Comparison of ENCODE assay signal across 25 mouse cellular contexts in the genomic region with DNA sequence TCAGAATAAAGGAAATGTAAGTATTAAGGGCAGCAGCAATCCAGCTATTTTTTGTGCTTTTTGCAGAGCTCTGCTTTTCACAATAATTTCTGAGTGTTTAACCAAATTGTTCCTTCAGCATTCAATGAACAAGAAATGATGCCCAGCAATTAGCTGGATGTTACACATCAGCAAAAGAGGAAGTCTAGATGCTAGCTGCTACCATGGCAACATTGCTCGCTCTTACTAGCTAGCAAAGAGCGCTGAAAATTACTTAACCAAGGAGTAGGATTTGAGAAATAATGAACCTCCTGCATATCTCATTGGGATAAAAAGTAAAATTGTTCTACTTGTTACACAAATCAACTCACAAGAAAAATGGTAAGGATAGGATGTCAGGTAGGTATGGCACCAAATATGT.
DNase-seq lines count a peak whose midpoint lies in the region; ATAC-seq lines count a peak whose summit lies in the region.
"Had no signal": no experiment of that assay in that cellular context is flagged by ENCODE, and none has a peak within 500 bp of the region (broad histone marks: within the 10 kb centered on the region; RNA-seq: fewer than 3 reads in every experiment).

No protein-coding gene starts in this region.

- H3K4me1 ChIP-seq in forebrain, embryonic 15.5 days, result no peaks in the 10 kb centered on the region
- no peaks in the 10 kb centered on the region for H3K4me1 ChIP-seq in forebrain, embryonic 10.5 days
- H3K4me1 ChIP-seq in midbrain, embryonic 15.5 days, result no peaks in the 10 kb centered on the region
- no peaks in the 10 kb centered on the region for H3K4me1 ChIP-seq in midbrain, embryonic 10.5 days
- no peaks in the 10 kb centered on the region for H3K4me1 ChIP-seq in limb, embryonic 10.5 days
- H3K4me1 ChIP-seq: embryonic facial prominence, embryonic 10.5 days; heart, embryonic 15.5 days; limb, embryonic 13.5 days; liver, embryonic 13.5 days; megakaryocyte, embryonic 14.5 days; neural tube, embryonic 12.5 days had no signal

- no peaks in the 10 kb centered on the region for H3K27me3 ChIP-seq in forebrain, embryonic 15.5 days
- H3K27me3 ChIP-seq in forebrain, embryonic 10.5 days (ENCODE audit: poor library complexity, severe bottlenecking), result no peaks in the 10 kb centered on the region
- no peaks in the 10 kb centered on the region for H3K27me3 ChIP-seq in midbrain, embryonic 15.5 days (replicated peaks)
- no peaks in the 10 kb centered on the region for H3K27me3 ChIP-seq in midbrain, embryonic 10.5 days (ENCODE audit: low read depth, poor library complexity, severe bottlenecking)
- H3K27me3 ChIP-seq in limb, embryonic 10.5 days (ENCODE audit: low read depth, poor library complexity, severe bottlenecking), result no peaks in the 10 kb centered on the region
- H3K27me3 ChIP-seq: heart, embryonic 15.5 days; limb, embryonic 13.5 days; liver, embryonic 13.5 days; megakaryocyte, embryonic 14.5 days; neural tube, embryonic 12.5 days had no signal

- H3K27ac ChIP-seq in forebrain, embryonic 15.5 days (replicated peaks), result no peak overlapping the region
- no peak overlapping the region for H3K27ac ChIP-seq in forebrain, embryonic 10.5 days
- H3K27ac ChIP-seq in midbrain, embryonic 15.5 days, result no peak overlapping the region
- H3K27ac ChIP-seq in midbrain, embryonic 10.5 days (replicated peaks), result no peak overlapping the region
- no peak overlapping the region for H3K27ac ChIP-seq in limb, embryonic 10.5 days
- H3K27ac ChIP-seq: embryonic facial prominence, embryonic 10.5 days; heart, embryonic 15.5 days; kidney, postnatal 0 days; limb, embryonic 13.5 days; liver, embryonic 13.5 days; neural tube, embryonic 12.5 days had no signal

- H3K4me3 ChIP-seq in forebrain, embryonic 15.5 days, result no peak overlapping the region
- no peak overlapping the region for H3K4me3 ChIP-seq in forebrain, embryonic 10.5 days
- no peak overlapping the region for H3K4me3 ChIP-seq in midbrain, embryonic 15.5 days
- H3K4me3 ChIP-seq in midbrain, embryonic 10.5 days, result no peak overlapping the region
- H3K4me3 ChIP-seq in limb, embryonic 10.5 days, result no peak overlapping the region
- H3K4me3 ChIP-seq: embryonic facial prominence, embryonic 10.5 days; heart, embryonic 15.5 days; limb, embryonic 13.5 days; liver, embryonic 13.5 days; megakaryocyte, embryonic 14.5 days; neural tube, embryonic 12.5 days had no signal

- H3K4me2 ChIP-seq in forebrain, embryonic 15.5 days (replicated peaks), result no peak overlapping the region
- H3K4me2 ChIP-seq in midbrain, embryonic 15.5 days, result no peak overlapping the region
- H3K4me2 ChIP-seq: heart, embryonic 15.5 days; limb, embryonic 13.5 days; liver, embryonic 13.5 days; neural tube, embryonic 12.5 days had no signal

- ATAC-seq in forebrain, embryonic 15.5 days (replicated peaks), result peak; percentile 72; the same call in 1 of the 2 replicates
- peak; percentile 62; the same call in 1 of the 2 replicates for ATAC-seq in midbrain, embryonic 15.5 days (replicated peaks)
- ATAC-seq in granulocyte monocyte progenitor cell, adult 5-6 weeks (replicated peaks; ENCODE audit: poor library complexity, severe bottlenecking), result peak; percentile 46; the same call in 1 of the 2 replicates
- ATAC-seq: CD4-positive, CD25-positive, alpha-beta regulatory T cell, adult 4 months had no signal

- H3K9ac ChIP-seq in forebrain, embryonic 15.5 days (replicated peaks), result no peak overlapping the region
- H3K9ac ChIP-seq in midbrain, embryonic 15.5 days, result no peak overlapping the region
- H3K9ac ChIP-seq: heart, embryonic 15.5 days; limb, embryonic 13.5 days; liver, embryonic 13.5 days; neural tube, embryonic 12.5 days had no signal

- no peak for DNase-seq in forebrain, embryonic 10.5 days (ENCODE audit: extremely low spot score, low spot score)
- no peak for DNase-seq in midbrain, embryonic 10.5 days (ENCODE audit: low spot score)
- no peak for DNase-seq in kidney, adult 11 months
- no peak for DNase-seq in limb, embryonic 10.5 days (ENCODE audit: low spot score)
- DNase-seq: adrenal gland, postnatal 25 days; cerebellum, adult 11-12 months; cerebellum, postnatal 10 days; heart, postnatal 4 days; kidney, adult 18-20 months; liver, embryonic 13.5 days; lung, adult 2 months; lung, postnatal 14 days; retina, postnatal 1 day; right cerebral cortex, postnatal 25 days; spleen, adult 18-20 months had no signal

- H3K36me3 ChIP-seq in forebrain, embryonic 15.5 days, result no peaks in the 10 kb centered on the region
- H3K36me3 ChIP-seq in forebrain, embryonic 10.5 days (replicated peaks), result no peaks in the 10 kb centered on the region
- H3K36me3 ChIP-seq in midbrain, embryonic 15.5 days (replicated peaks), result no peaks in the 10 kb centered on the region
- no peaks in the 10 kb centered on the region for H3K36me3 ChIP-seq in midbrain, embryonic 10.5 days
- H3K36me3 ChIP-seq in limb, embryonic 10.5 days, result no peaks in the 10 kb centered on the region
- H3K36me3 ChIP-seq: embryonic facial prominence, embryonic 10.5 days; heart, embryonic 15.5 days; limb, embryonic 13.5 days; liver, embryonic 13.5 days; neural tube, embryonic 12.5 days had no signal

- 43% methylated on average over 2 of the region's 2 CpGs for WGBS in forebrain, embryonic 15.5 days
- WGBS in forebrain, embryonic 10.5 days, result 85% methylated on average over 2 of the region's 2 CpGs
- WGBS in midbrain, embryonic 15.5 days, result 68% methylated on average over 2 of the region's 2 CpGs
- 93% methylated on average over 2 of the region's 2 CpGs for WGBS in midbrain, embryonic 10.5 days
- 90% methylated on average over 2 of the region's 2 CpGs for WGBS in limb, embryonic 10.5 days

- H3K9me3 ChIP-seq in forebrain, embryonic 15.5 days, result no peaks in the 10 kb centered on the region
- no peaks in the 10 kb centered on the region for H3K9me3 ChIP-seq in forebrain, embryonic 10.5 days
- H3K9me3 ChIP-seq in midbrain, embryonic 15.5 days, result no peaks in the 10 kb centered on the region
- no peaks in the 10 kb centered on the region for H3K9me3 ChIP-seq in midbrain, embryonic 10.5 days (replicated peaks)
- H3K9me3 ChIP-seq in limb, embryonic 10.5 days (replicated peaks), result no peaks in the 10 kb centered on the region
- H3K9me3 ChIP-seq: embryonic facial prominence, embryonic 10.5 days; heart, embryonic 15.5 days; limb, embryonic 13.5 days; liver, embryonic 13.5 days; neural tube, embryonic 12.5 days had no signal
